Mouse (Mus musculus) kidney, embryonic 14.5 days (tissue): ENCODE measurements around the gene 1700034J05Rik. TPM values are rescaled to one million over a fixed set of nuclear protein-coding genes. Genes with fewer than 3 reads are reported as not detected.
A peak's percentile ranks its signal among the peaks of the same experiment; 100 is the strongest.

Source experiments
- ATAC-seq: fragments of 200-750 bp; cut with Nextera tagmentation; 2 replicates; pipeline ENCODE4 v1.8.0; 2017; ENCODE audit warnings: moderate number of reproducible peaks, mild to moderate bottlenecking, moderate TSS enrichment, moderate library complexity; ENCODE audit not compliant: low FRiP score, low TSS enrichment
- H3K27ac ChIP-seq: fragments of 300-500 bp; sonication (generic); 2 replicates; pipeline ENCODE4 v1.5.1; 2014; ENCODE audit warnings: low read depth, mild to moderate bottlenecking, low read length, moderate library complexity, mixed read lengths
- H3K27me3 ChIP-seq: fragments of 300-500 bp; sonication (generic); 2 replicates; pipeline ENCODE4 v1.6.1; 2014; ENCODE audit warnings: mild to moderate bottlenecking, low read length; ENCODE audit not compliant: control insufficient read depth, insufficient read depth
- H3K36me3 ChIP-seq: fragments of 300-500 bp; sonication (generic); 2 replicates; pipeline ENCODE4 v1.6.1; 2014; ENCODE audit warnings: low read length, mixed read lengths; ENCODE audit not compliant: control insufficient read depth, insufficient read depth
- H3K4me1 ChIP-seq: fragments of 300-500 bp; sonication (generic); 2 replicates; pipeline ENCODE4 v1.6.1; 2014; ENCODE audit warnings: low read length, mixed read lengths; ENCODE audit not compliant: control insufficient read depth, insufficient read depth
- H3K4me2 ChIP-seq: fragments of 300-500 bp; sonication (generic); replicated peaks from 2 replicates; pipeline ENCODE4 v1.6.1; 2014; ENCODE audit warnings: low read depth, mild to moderate bottlenecking, low read length
- H3K4me3 ChIP-seq: fragments of 300-500 bp; sonication (generic); 2 replicates; pipeline ENCODE4 v1.5.1; 2014; ENCODE audit warnings: mild to moderate bottlenecking, low read length
- H3K9ac ChIP-seq: fragments of 300-500 bp; sonication (generic); 2 replicates; pipeline ENCODE4 v1.6.1; 2014; ENCODE audit warnings: low read depth, mild to moderate bottlenecking, low read length, moderate library complexity
- H3K9me3 ChIP-seq: fragments of 300-500 bp; sonication (generic); 2 replicates; pipeline ENCODE4 v1.6.1; 2016; ENCODE audit warnings: low read length; ENCODE audit not compliant: control insufficient read depth
- WGBS: fragments of 180-500 bp; shearing (Covaris S2); extraction: QIAGEN DNeasy Blood & Tissue Kit; methylation state at CpG from one replicate; pipeline ENCODE4 v1.1.7; 2014; 5-methylcytosine and 5-hydroxymethylcytosine counted together
- polyA plus RNA-seq: library from polyadenylated mRNA; unstranded; fragments of >200 nt; fragmentation: Nextera tagmentation; extraction: Ambion mirVana; gene quantifications from 2 replicates; pipeline ENCODE4 v1.2.1, GENCODE M21; 2014

Gene 1700034J05Rik
- polyA plus RNA-seq, 1 experiment from 2014 or later = 0.45 TPM

- Histone ChIP-seq H3K4me3 (no peak overlapping the region), H3K4me1 (peaks cover 10% of the 10 kb centered on the region), H3K36me3 (no peaks in the 10 kb centered on the region), H3K9me3 (no peaks in the 10 kb centered on the region), H3K9ac (no peak overlapping the region), H3K27me3 (no peaks in the 10 kb centered on the region), H3K27ac (no peak overlapping the region), H3K4me2 (no peak overlapping the region)
- 0 out of 2 replicates have a peak, but pooled peaks have one; percentile 50 for ATAC-seq
- 48% methylated on average over 9 of the region's 9 CpGs for WGBS
Observed at GRCm38 (mm10) chr6:146959908-146960680, 5.9 kb upstream of the 1700034J05Rik start.

- H3K4me3 ChIP-seq = no peak overlapping the region
- no peak for ATAC-seq
- peaks cover 10% of the 10 kb centered on the region for H3K4me1 ChIP-seq
- no peaks in the 10 kb centered on the region for H3K9me3 ChIP-seq
- no peak overlapping the region for H3K9ac ChIP-seq
- WGBS = 90% methylated on average over 1 of the region's 1 CpGs
- no peak overlapping the region for H3K4me2 ChIP-seq
- no peaks in the 10 kb centered on the region for H3K36me3 ChIP-seq
- no peaks in the 10 kb centered on the region for H3K27me3 ChIP-seq
- no peak overlapping the region for H3K27ac ChIP-seq
Observed at GRCm38 (mm10) chr6:146958694-146959093, 4.5 kb upstream of the 1700034J05Rik start.

- H3K9me3 ChIP-seq = no peaks in the 10 kb centered on the region
- no peak overlapping the region for H3K27ac ChIP-seq
- H3K27me3 ChIP-seq = no peaks in the 10 kb centered on the region
- no peak overlapping the region for H3K9ac ChIP-seq
- no peak for ATAC-seq
- no peaks in the 10 kb centered on the region; the same call in 1 of the 2 replicates for H3K36me3 ChIP-seq
- H3K4me1 ChIP-seq = peaks cover 10% of the 10 kb centered on the region
- 91% methylated on average over 1 of the region's 1 CpGs for WGBS
- H3K4me2 ChIP-seq = no peak overlapping the region
- no peak overlapping the region for H3K4me3 ChIP-seq
Observed at GRCm38 (mm10) chr6:146956961-146957360, 2.7 kb upstream of the 1700034J05Rik start.

DNA sequence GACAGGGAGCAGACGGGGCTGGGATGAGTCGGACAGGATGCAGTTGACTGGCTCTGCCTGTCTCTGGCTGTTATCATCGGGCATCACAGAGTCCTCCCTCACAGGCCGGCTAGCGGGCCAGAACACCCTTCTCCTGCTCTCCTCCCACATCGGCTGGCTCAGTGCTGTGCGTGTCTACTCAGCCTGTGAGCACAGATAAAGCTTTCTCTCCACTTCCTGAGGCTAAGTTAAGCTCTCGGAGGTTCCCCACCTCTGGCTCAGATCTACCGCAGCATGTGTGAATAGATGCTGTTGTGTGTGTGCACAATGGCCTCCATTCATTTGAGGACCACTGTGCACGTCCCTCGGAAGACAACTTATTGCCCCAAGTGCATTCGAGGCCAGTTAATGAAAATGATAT is 1.7 kb upstream of the 1700034J05Rik start:
- no peak overlapping the region for H3K4me2 ChIP-seq
- peak overlapping the region; percentile 33; the same call in 1 of the 2 replicates for H3K27ac ChIP-seq
- H3K9me3 ChIP-seq = no peaks in the 10 kb centered on the region
- H3K36me3 ChIP-seq = no peaks in the 10 kb centered on the region; the same call in 1 of the 2 replicates
- H3K27me3 ChIP-seq = no peaks in the 10 kb centered on the region
- H3K4me3 ChIP-seq = no peak overlapping the region
- peaks cover 10% of the 10 kb centered on the region for H3K4me1 ChIP-seq
- 42% methylated on average over 12 of the region's 12 CpGs for WGBS
- ATAC-seq = peak; percentile 83
- H3K9ac ChIP-seq = no peak overlapping the region

- H3K4me2 ChIP-seq = no peak overlapping the region
- H3K27ac ChIP-seq = no peak overlapping the region
- H3K4me1 ChIP-seq = peaks cover 14% of the 10 kb centered on the region
- 67% methylated on average over 1 of the region's 1 CpGs for WGBS
- no peaks in the 10 kb centered on the region for H3K9me3 ChIP-seq
- H3K4me3 ChIP-seq = no peak overlapping the region
- no peak overlapping the region for H3K9ac ChIP-seq
- no peaks in the 10 kb centered on the region; the same call in 1 of the 2 replicates for H3K36me3 ChIP-seq
- ATAC-seq = no peak
- no peaks in the 10 kb centered on the region for H3K27me3 ChIP-seq
Observed at GRCm38 (mm10) chr6:146955475-146955874, 1.3 kb upstream of the 1700034J05Rik start.

DNA sequence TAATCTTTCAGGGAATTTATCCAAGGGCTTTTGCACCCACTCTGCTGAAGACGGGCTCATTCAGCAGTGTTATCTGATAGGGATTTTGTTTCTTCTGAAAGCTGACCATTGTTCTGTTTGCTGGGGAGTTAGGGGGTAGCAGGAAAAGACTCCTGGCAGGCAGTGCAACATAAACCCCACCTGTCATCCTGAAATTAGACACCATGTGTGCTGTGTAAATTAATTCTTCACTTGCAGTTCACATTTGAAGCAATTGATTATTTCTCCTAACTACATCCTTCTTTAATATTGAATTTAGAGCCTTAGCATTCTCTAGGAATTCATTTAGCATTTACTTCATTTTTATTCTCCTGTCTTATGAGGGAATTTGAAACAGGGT is 3.8 kb downstream of the 1700034J05Rik start:
- Histone ChIP-seq H3K9me3 (no peaks in the 10 kb centered on the region), H3K27ac (no peak overlapping the region), H3K9ac (no peak overlapping the region), H3K36me3 (no peaks in the 10 kb centered on the region; the same call in 1 of the 2 replicates), H3K4me3 (no peak overlapping the region), H3K27me3 (no peaks in the 10 kb centered on the region), H3K4me1 (peaks cover 34% of the 10 kb centered on the region), H3K4me2 (no peak overlapping the region)
- 9% methylated on average over 1 of the region's 1 CpGs for WGBS
- ATAC-seq = no peak

GRCm38 (mm10) chr6:146949682-146950453 is 4.4 kb downstream of the 1700034J05Rik start:
- H3K4me1 ChIP-seq = peaks cover 37% of the 10 kb centered on the region
- no peak overlapping the region for H3K9ac ChIP-seq
- WGBS = 54% methylated on average over 10 of the region's 10 CpGs
- H3K27me3 ChIP-seq = no peaks in the 10 kb centered on the region
- H3K4me3 ChIP-seq = no peak overlapping the region
- no peaks in the 10 kb centered on the region for H3K9me3 ChIP-seq
- no peak overlapping the region for H3K4me2 ChIP-seq
- no peaks in the 10 kb centered on the region; the same call in 1 of the 2 replicates for H3K36me3 ChIP-seq
- no peak for ATAC-seq
- H3K27ac ChIP-seq = no peak overlapping the region

- peak; percentile 84 for ATAC-seq
- H3K9ac ChIP-seq = no peak overlapping the region
- no peaks in the 10 kb centered on the region for H3K9me3 ChIP-seq
- H3K4me2 ChIP-seq = no peak overlapping the region
- H3K27ac ChIP-seq = peak overlapping the region; percentile 86
- H3K36me3 ChIP-seq = no peaks in the 10 kb centered on the region
- H3K4me3 ChIP-seq = no peak overlapping the region
- peaks cover 39% of the 10 kb centered on the region for H3K4me1 ChIP-seq
- H3K27me3 ChIP-seq = no peaks in the 10 kb centered on the region
- WGBS = 46% methylated on average over 4 of the region's 4 CpGs
Observed at GRCm38 (mm10) chr6:146947186-146947585, 7.0 kb downstream of the 1700034J05Rik start.
